Mouse (Mus musculus) brown adipose tissue, adult 24 weeks (tissue): ENCODE data around the gene Exd1. TPM values are rescaled to one million over a fixed set of nuclear protein-coding genes. Genes with fewer than 3 reads are reported as not detected.

Experiments
- H3K27ac ChIP-seq: fragments of 200-500 bp; replicated peaks from 2 replicates; pipeline ENCODE4 v1.5.1; 2012; ENCODE audit warnings: low read depth, mild to moderate bottlenecking, low read length
- H3K4me1 ChIP-seq: fragments of 200-500 bp; 2 replicates; pipeline ENCODE4 v1.6.1; 2012; ENCODE audit warnings: low read length, mixed read lengths; ENCODE audit not compliant: control insufficient read depth, insufficient read depth, insufficient read length
- H3K4me3 ChIP-seq: fragments of 200-500 bp; 2 replicates; pipeline ENCODE4 v1.5.1; 2012; ENCODE audit warnings: low read depth, mild to moderate bottlenecking, low read length, moderate library complexity; ENCODE audit not compliant: insufficient read depth
- polyA plus RNA-seq: library from polyadenylated mRNA; stranded (reverse); fragments of >200 nt; gene quantifications from 2 replicates; pipeline ENCODE4 v1.2.4, GENCODE M21; 2012; ENCODE audit not compliant: missing spikeins, insufficient read depth, insufficient read length

Exd1 gene
- polyA plus RNA-seq, 1 experiment = 2.9 TPM

GRCm38 (mm10) chr2:119558737-119559340, 11.4 kb upstream of the Exd1 start:
- Histone ChIP-seq H3K4me3 (no peak overlapping the region), H3K27ac (peak overlapping the region; percentile 19; the same call in 1 of the 2 replicates)

DNA sequence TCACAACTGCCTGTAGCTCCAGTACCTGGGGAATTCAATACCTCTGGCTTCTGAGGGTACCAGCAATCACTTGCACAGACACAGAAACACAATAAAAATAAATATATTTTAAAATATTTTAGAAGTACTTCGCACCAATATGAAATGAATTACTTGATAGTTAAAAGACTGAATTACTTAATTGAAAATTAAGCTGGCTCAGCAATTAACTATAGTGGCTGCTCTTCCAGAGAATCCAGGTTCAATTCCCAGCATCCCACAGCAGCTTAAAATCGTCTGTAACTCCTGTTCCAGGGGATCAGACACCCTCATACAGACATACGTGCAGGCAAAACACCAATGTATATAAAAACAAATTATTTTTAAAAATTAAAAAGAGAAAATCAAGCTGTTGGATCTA, 10.6 kb upstream of the Exd1 start:
- Histone ChIP-seq H3K4me3 (no peak overlapping the region), H3K4me1 (peaks cover 9% of the 10 kb centered on the region)

More at GRCm38 (mm10) chr2:119558737-119559340, 11.4 kb upstream of the Exd1 start:
- H3K4me1 ChIP-seq = peaks cover 9% of the 10 kb centered on the region

DNA sequence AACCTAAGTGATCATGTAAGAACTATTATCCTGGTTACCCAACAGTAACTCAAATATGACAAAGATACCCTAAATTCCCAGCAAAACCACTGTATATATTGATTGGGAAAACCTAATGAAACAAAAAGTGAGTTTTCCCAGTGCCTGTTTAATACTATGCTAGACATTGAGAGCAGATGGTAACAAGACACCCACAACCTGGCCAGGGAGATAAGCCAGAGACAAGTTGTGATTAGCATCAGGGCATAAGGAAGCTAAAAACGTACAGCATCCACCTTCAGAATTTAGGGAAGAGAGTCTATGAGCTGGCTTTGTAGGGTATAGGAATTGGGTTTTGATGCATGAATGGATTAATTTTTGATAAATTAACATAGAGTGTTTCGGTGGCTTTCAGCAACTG, 2.3 kb upstream of the Exd1 start:
- H3K27ac ChIP-seq = no peak overlapping the region
- H3K4me1 ChIP-seq = peaks cover 6% of the 10 kb centered on the region; the same call in 1 of the 2 replicates
- no peak overlapping the region for H3K4me3 ChIP-seq

More for the DNA sequence above, 10.6 kb upstream of the Exd1 start:
- no peak overlapping the region for H3K27ac ChIP-seq

DNA sequence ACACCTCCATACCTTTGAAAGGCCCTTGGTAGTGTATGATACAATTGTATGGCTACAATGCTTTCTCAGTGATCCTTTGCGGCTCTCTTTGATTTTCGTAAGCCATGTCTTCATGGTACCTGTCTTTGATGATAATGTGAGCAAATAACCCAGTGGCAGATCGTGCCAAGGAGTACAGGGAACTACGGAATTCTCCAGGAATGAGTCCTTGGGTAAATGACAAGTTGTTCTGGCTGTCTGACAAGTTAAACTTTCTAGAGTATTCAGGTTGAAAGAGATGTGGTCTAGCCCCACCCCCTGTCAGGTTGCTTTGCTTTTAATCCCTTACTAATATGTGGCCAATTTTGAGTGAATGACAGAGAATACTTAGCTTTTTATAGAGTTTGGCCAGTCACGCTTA, 1.3 kb upstream of the Exd1 start:
- Histone ChIP-seq H3K4me1 (0 out of 2 replicates have a peak, but pooled peaks cover 2% of the 10 kb centered on the region), H3K27ac (peak overlapping the region; percentile 48; the same call in 1 of the 2 replicates), H3K4me3 (peak overlapping the region; percentile 52)

GRCm38 (mm10) chr2:119548371-119548660, 889 bp upstream of the Exd1 start:
- Histone ChIP-seq H3K4me3 (peak overlapping the region; percentile 85), H3K4me1 (0 out of 2 replicates have a peak, but pooled peaks cover 2% of the 10 kb centered on the region), H3K27ac (peak overlapping the region; percentile 48; the same call in 1 of the 2 replicates)

- H3K27ac ChIP-seq = peak overlapping the region; percentile 78
- H3K4me3 ChIP-seq = peak overlapping the region; percentile 58
- H3K4me1 ChIP-seq = 0 out of 2 replicates have a peak, but pooled peaks cover 2% of the 10 kb centered on the region
These were observed 442 bp downstream of the Exd1 start for GRCm38 (mm10) chr2:119546848-119547521.

DNA sequence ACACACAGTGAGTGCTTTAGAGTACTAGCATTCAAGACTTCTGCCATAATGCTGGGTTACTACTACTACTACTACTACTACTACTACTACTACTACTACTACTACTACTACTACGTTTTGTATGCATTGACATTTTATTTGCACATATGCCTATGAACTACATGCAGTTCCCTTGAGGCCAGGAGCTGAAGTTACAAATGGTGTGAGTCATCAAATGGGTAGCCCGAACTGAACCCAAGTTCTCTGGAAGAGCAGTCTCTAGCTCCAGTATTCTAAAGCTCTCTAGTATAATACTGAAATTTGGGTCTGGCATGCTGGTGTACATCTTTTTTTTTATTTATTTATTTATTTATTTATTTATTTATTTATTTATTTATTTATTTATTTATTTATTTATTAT, 3.8 kb downstream of the Exd1 start:
- Histone ChIP-seq H3K4me3 (no peak overlapping the region), H3K4me1 (no peaks in the 10 kb centered on the region), H3K27ac (no peak overlapping the region)

- Histone ChIP-seq H3K4me3 (no peak overlapping the region), H3K27ac (no peak overlapping the region), H3K4me1 (no peaks in the 10 kb centered on the region)
These were observed 5.3 kb downstream of the Exd1 start for GRCm38 (mm10) chr2:119542106-119542505.

- Histone ChIP-seq H3K4me3 (no peak overlapping the region), H3K27ac (no peak overlapping the region), H3K4me1 (no peaks in the 10 kb centered on the region)
These were observed 8.6 kb downstream of the Exd1 start for GRCm38 (mm10) chr2:119538802-119539201.

DNA sequence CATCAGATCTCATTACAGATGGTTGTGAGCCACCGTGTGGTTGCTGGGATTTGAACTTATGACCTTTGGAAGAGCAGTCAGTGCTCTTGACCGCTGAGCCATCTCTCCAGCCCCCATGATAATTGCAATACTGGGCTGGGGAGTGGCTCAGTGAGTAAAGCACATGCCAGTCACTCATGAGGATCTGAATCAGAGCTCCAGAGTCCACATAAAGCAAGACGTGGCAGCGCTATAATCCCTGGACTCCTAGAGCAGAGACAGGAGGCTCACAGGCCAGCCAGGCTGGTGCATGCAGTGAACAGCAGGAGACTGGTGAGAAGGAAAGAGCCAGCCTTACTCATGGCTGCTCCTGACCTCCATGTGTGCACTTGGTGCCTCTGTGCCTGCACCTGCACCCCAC, 22.0 kb downstream of the Exd1 start:
- no peak overlapping the region for H3K27ac ChIP-seq

DNA sequence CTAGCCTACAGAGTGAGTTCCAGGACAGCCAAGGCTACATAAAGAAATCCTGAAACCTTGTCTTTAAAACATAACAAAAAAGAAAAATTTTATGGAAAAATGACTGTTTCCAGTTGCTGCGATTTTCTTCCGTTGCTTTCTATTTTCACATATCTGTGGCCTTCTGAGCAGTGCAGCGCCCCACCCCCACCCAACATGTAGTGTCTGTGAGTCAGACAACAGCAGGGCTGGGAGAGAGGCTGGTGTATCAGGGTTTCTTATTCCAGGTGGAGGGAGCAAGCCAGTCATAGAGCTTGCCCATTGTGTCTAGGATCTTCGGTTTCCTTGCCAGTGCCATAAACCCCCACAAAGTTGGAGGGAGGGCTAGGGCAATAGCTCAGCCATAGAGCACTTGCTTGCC, 23.6 kb downstream of the Exd1 start:
- Histone ChIP-seq H3K4me3 (no peak overlapping the region), H3K27ac (no peak overlapping the region), H3K4me1 (no peaks in the 10 kb centered on the region)

More for the DNA sequence above, 22.0 kb downstream of the Exd1 start:
- Histone ChIP-seq H3K4me3 (no peak overlapping the region), H3K4me1 (no peaks in the 10 kb centered on the region)

DNA sequence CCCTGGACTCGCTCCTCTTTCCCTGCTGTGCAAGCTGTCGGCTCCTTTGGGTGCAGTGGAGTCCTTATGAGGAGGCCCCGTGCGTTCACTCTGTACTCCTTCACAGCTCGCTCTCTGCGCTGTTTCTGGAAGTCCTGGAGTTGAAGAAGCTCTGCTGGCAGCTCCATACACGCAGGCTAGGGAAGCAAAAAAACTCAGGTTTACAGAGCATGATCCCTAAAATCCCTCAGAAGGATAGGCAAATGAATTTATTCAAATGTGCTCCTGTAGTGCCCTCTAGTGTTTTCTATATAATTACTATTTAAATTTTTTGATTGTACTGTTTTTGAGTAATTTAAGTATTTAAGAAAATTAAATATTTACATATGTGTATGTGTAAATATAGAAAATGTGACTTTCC, 26.9 kb downstream of the Exd1 start:
- no peak overlapping the region for H3K27ac ChIP-seq
- no peak overlapping the region for H3K4me3 ChIP-seq
- no peaks in the 10 kb centered on the region for H3K4me1 ChIP-seq

DNA sequence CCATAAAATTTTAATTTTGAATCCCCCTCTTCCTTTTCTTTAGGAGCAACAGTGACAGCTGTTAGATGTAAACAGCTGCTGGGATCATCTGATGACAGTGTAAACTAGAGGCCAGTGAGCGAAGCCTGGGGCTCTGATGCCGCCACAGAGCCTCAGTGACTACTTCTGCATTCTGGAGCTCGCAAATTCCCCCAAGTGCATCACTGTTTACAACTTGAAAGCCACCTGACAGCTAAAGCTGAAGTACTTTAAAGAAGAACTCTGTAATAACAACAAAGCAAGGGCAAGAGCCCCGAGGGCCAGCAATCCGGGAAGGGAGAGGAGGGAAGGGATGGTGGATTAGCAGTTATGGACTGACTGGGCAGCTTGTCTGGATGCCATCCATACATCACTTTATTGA, 30.6 kb downstream of the Exd1 start:
- Histone ChIP-seq H3K4me3 (no peak overlapping the region), H3K4me1 (no peaks in the 10 kb centered on the region), H3K27ac (no peak overlapping the region)

- H3K27ac ChIP-seq = no peak overlapping the region
- H3K4me1 ChIP-seq = no peaks in the 10 kb centered on the region
- no peak overlapping the region for H3K4me3 ChIP-seq
These were observed 33.4 kb downstream of the Exd1 start for GRCm38 (mm10) chr2:119514026-119514522.

DNA sequence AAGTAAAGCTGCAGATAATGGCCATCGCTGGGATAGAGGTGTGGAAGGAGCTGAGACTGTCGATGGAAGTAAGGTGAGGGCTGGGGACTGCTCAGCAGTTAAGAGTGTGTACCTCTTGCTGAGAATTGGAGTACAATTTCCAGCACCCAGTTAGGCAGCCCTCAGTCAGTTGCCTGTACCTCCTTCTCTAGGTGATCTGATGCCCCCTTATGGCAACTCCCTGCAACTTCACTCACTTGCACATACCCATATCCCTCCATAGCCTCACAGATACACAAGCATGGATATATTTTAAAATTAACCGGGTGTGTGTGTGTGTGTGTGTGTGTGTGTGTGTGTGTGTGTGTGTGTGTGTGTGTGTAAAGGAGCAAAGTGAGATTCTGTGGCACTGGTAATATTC, 35.1 kb downstream of the Exd1 start:
- H3K27ac ChIP-seq = no peak overlapping the region
- H3K4me3 ChIP-seq = no peak overlapping the region

DNA sequence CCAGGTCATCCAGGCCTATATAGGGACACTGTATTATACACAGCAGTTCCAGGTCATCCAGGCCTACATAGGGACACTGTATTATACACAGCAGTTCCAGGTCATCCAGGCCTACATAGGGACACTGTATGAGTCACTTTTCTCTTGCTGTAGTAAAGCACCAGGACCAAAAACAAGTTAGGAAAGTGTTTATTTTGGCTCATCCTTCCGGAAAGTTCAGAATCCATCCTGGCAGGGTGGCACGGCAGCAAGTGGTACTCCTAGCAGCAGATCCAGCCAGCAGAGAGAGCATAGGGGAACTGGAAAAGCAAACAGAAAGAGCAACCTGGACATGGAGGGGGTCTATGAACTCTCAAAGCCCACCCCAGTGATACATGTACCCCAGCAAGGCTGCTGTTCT, 36.6 kb downstream of the Exd1 start:
- Histone ChIP-seq H3K4me1 (no peaks in the 10 kb centered on the region), H3K27ac (no peak overlapping the region), H3K4me3 (no peak overlapping the region)

More for the DNA sequence above, 35.1 kb downstream of the Exd1 start:
- no peaks in the 10 kb centered on the region for H3K4me1 ChIP-seq
